Mouse (Mus musculus) forebrain, embryonic 11.5 days (tissue): ENCODE data around the gene Gria4. TPM values are rescaled to one million over a fixed set of nuclear protein-coding genes. Genes with fewer than 3 reads are reported as not detected.
A peak's percentile ranks its signal among the peaks of the same experiment; 100 is the strongest.
"Not testable (repeated sequence)": the region's sequence is repeated elsewhere in the genome, so short reads cannot be mapped to it uniquely, and the experiment has no call there.

ENCODE experiments used
- ATAC-seq: fragments of 200-750 bp; cut with Nextera tagmentation; replicated peaks from 2 replicates; pipeline ENCODE4 v1.8.0; 2017; ENCODE audit warnings: moderate TSS enrichment; ENCODE audit not compliant: low FRiP score
- DNase-seq: peaks from one replicate; pipeline ENCODE4 v3.0.0-alpha.2; 2017; ENCODE audit warnings: low spot score
- H3K27ac ChIP-seq: fragments of 300-500 bp; sonication (generic); 2 replicates; pipeline ENCODE4 v1.5.1; 2014; ENCODE audit warnings: low read depth, low read length
- H3K27me3 ChIP-seq: fragments of 300-500 bp; sonication (generic); 2 replicates; pipeline ENCODE4 v1.6.1; 2014; ENCODE audit warnings: mild to moderate bottlenecking, low read length, mixed read lengths; ENCODE audit not compliant: control insufficient read depth, insufficient read depth
- H3K36me3 ChIP-seq: fragments of 300-500 bp; sonication (generic); 2 replicates; pipeline ENCODE4 v1.6.1; 2014; ENCODE audit warnings: mild to moderate bottlenecking, low read length, moderate library complexity, mixed read lengths; ENCODE audit not compliant: control insufficient read depth, insufficient read depth
- H3K4me1 ChIP-seq: fragments of 300-500 bp; sonication (generic); replicated peaks from 2 replicates; pipeline ENCODE4 v1.6.1; 2014; ENCODE audit warnings: low read length, mixed read lengths; ENCODE audit not compliant: control insufficient read depth, insufficient read depth
- H3K4me2 ChIP-seq: fragments of 300-500 bp; sonication (generic); 2 replicates; pipeline ENCODE4 v1.6.1; 2014; ENCODE audit warnings: low read depth, mild to moderate bottlenecking, low read length, moderate library complexity, mixed read lengths; ENCODE audit not compliant: severe bottlenecking
- H3K4me3 ChIP-seq: fragments of 300-500 bp; sonication (generic); 2 replicates; pipeline ENCODE4 v1.5.1; 2014; ENCODE audit warnings: low read depth, low read length
- H3K9ac ChIP-seq: fragments of 300-500 bp; sonication (generic); 2 replicates; pipeline ENCODE4 v1.6.1; 2014; ENCODE audit warnings: low read length
- H3K9me3 ChIP-seq: fragments of 300-500 bp; sonication (generic); 2 replicates; pipeline ENCODE4 v1.6.1; 2016; ENCODE audit warnings: low read length, mixed read lengths; ENCODE audit not compliant: control insufficient read depth
- WGBS: fragments of 180-500 bp; shearing (Covaris S2); extraction: QIAGEN DNeasy Blood & Tissue Kit; methylation state at CpG from one replicate; pipeline ENCODE4 v1.1.7; 2014; 5-methylcytosine and 5-hydroxymethylcytosine counted together
- polyA plus RNA-seq: library from polyadenylated mRNA; unstranded; fragments of >200 nt; fragmentation: Nextera tagmentation; extraction: Ambion mirVana; gene quantifications from 2 replicates; pipeline ENCODE4 v1.2.1, GENCODE M21; 2014

Gria4 gene
- polyA plus RNA-seq, 1 experiment from 2014 or later = 6.4 TPM

- no peak overlapping the region for H3K4me3 ChIP-seq
- H3K9me3 ChIP-seq = no peaks in the 10 kb centered on the region
- DNase-seq = no peak
- H3K4me1 ChIP-seq = no peaks in the 10 kb centered on the region
- H3K9ac ChIP-seq = no peak overlapping the region
- H3K27ac ChIP-seq = no peak overlapping the region
- no peak overlapping the region for H3K4me2 ChIP-seq
- no peaks in the 10 kb centered on the region for H3K36me3 ChIP-seq
- 70% methylated on average over 1 of the region's 1 CpGs for WGBS
- no peak for ATAC-seq
- no peaks in the 10 kb centered on the region for H3K27me3 ChIP-seq
These were observed 336.5 kb downstream of the Gria4 start for GRCm38 (mm10) chr9:4459456-4460070.

- WGBS = 97% methylated on average over 1 of the region's 1 CpGs
- no peak for ATAC-seq
- no peak for DNase-seq
These were observed 337.8 kb downstream of the Gria4 start for GRCm38 (mm10) chr9:4458193-4458592.

GRCm38 (mm10) chr9:4457644-4458043 is 338.4 kb downstream of the Gria4 start:
- H3K27me3 ChIP-seq = no peaks in the 10 kb centered on the region
- DNase-seq (no peak), ATAC-seq (no peak)
- no peaks in the 10 kb centered on the region for H3K9me3 ChIP-seq
- WGBS = 94% methylated on average over 1 of the region's 1 CpGs
- H3K4me1 ChIP-seq = no peaks in the 10 kb centered on the region
- no peak overlapping the region for H3K4me3 ChIP-seq
- no peaks in the 10 kb centered on the region for H3K36me3 ChIP-seq
- H3K27ac ChIP-seq = no peak overlapping the region
- H3K9ac ChIP-seq = no peak overlapping the region
- no peak overlapping the region for H3K4me2 ChIP-seq

More at GRCm38 (mm10) chr9:4458193-4458592, 337.8 kb downstream of the Gria4 start:
- Histone ChIP-seq H3K4me1 (no peaks in the 10 kb centered on the region), H3K4me2 (no peak overlapping the region), H3K4me3 (no peak overlapping the region), H3K27ac (no peak overlapping the region), H3K9ac (no peak overlapping the region), H3K9me3 (no peaks in the 10 kb centered on the region), H3K36me3 (no peaks in the 10 kb centered on the region), H3K27me3 (no peaks in the 10 kb centered on the region)

- 19% methylated on average over 2 of the region's 2 CpGs for WGBS
- H3K27me3 ChIP-seq = no peaks in the 10 kb centered on the region
- no peak overlapping the region for H3K27ac ChIP-seq
- no peak overlapping the region for H3K4me3 ChIP-seq
- DNase-seq = peak; percentile 69
- no peak overlapping the region for H3K4me2 ChIP-seq
- no peaks in the 10 kb centered on the region for H3K4me1 ChIP-seq
- H3K36me3 ChIP-seq = no peaks in the 10 kb centered on the region
- H3K9me3 ChIP-seq = no peaks in the 10 kb centered on the region
- ATAC-seq = peak; percentile 83
- H3K9ac ChIP-seq = no peak overlapping the region
These were observed 353.1 kb downstream of the Gria4 start for GRCm38 (mm10) chr9:4442908-4443307.

- WGBS = 91% methylated on average over 11 of the region's 11 CpGs
- not testable (repeated sequence) for H3K4me3 ChIP-seq, H3K27ac ChIP-seq, H3K4me1 ChIP-seq, ATAC-seq, H3K27me3 ChIP-seq, H3K9me3 ChIP-seq, H3K4me2 ChIP-seq, H3K9ac ChIP-seq, DNase-seq, H3K36me3 ChIP-seq
These were observed 395.2 kb downstream of the Gria4 start for GRCm38 (mm10) chr9:4400801-4401200.

GRCm38 (mm10) chr9:4376640-4377120 is 419.4 kb downstream of the Gria4 start:
- no peak for ATAC-seq
- Histone ChIP-seq H3K4me3 (peak overlapping the region; percentile 76), H3K27ac (no peak overlapping the region), H3K9me3 (no peaks in the 10 kb centered on the region), H3K27me3 (no peaks in the 10 kb centered on the region), H3K9ac (peak overlapping the region; percentile 71), H3K4me2 (peak overlapping the region; percentile 62), H3K36me3 (no peaks in the 10 kb centered on the region; the same call in 1 of the 2 replicates), H3K4me1 (no peaks in the 10 kb centered on the region; the same call in 1 of the 2 replicates)
- DNase-seq = no peak
- WGBS = 2% methylated on average over 14 of the region's 15 CpGs

GRCm38 (mm10) chr9:4375828-4376639 is 420.0 kb downstream of the Gria4 start, which contains the start of gene Msantd4:
Msantd4 (plus strand) TSS chr9:4376562.
- Histone ChIP-seq H3K9me3 (no peaks in the 10 kb centered on the region), H3K9ac (peak within 1 kb of the TSS; percentile 71), H3K4me1 (no peaks in the 10 kb centered on the region; the same call in 1 of the 2 replicates), H3K27ac (peak within 1 kb of the TSS; percentile 68), H3K27me3 (no peaks in the 10 kb centered on the region), H3K4me2 (peak within 1 kb of the TSS; percentile 62), H3K4me3 (peak within 1 kb of the TSS; percentile 76), H3K36me3 (no peaks in the 10 kb centered on the region; the same call in 1 of the 2 replicates)
- ATAC-seq (peak; percentile 100), DNase-seq (peak; percentile 96)
- 1% methylated on average over 31 of the region's 31 CpGs for WGBS
